Mouse (Mus musculus) heart, adult 2 months (tissue): ENCODE results near the gene Epb41l3. TPM values are rescaled to one million over a fixed set of nuclear protein-coding genes. Genes with fewer than 3 reads are reported as not detected.

Source experiments
- DNase-seq, 2 experiments: peaks; one replicate each; pipeline ENCODE4 v3.0.0; 2021
- H3K27ac ChIP-seq: fragments of 200-600 bp; 2 replicates; pipeline ENCODE4 v1.8.1; 2022
- H3K27me3 ChIP-seq: fragments of 200-500 bp; 2 replicates; pipeline ENCODE4 v1.6.1; 2012; ENCODE audit warnings: mild to moderate bottlenecking, low read length, inconsistent platforms, mixed read lengths; ENCODE audit not compliant: control insufficient read depth, insufficient read depth
- H3K36me3 ChIP-seq: fragments of 200-500 bp; 2 replicates; pipeline ENCODE4 v1.6.1; 2012; ENCODE audit warnings: low read length, inconsistent platforms; ENCODE audit not compliant: control insufficient read depth, insufficient read depth
- H3K4me1 ChIP-seq: fragments of 200-500 bp; 2 replicates; pipeline ENCODE4 v1.6.1; 2011; ENCODE audit warnings: low read length; ENCODE audit not compliant: control insufficient read depth, insufficient read depth
- H3K4me3 ChIP-seq: fragments of 200-600 bp; 2 replicates; pipeline ENCODE4 v1.8.1; 2022
- H3K79me2 ChIP-seq: fragments of 200-500 bp; replicated peaks from 2 replicates; pipeline ENCODE4 v1.6.1; 2012; ENCODE audit warnings: mild to moderate bottlenecking, inconsistent platforms, low read length, moderate library complexity, mixed read lengths; ENCODE audit not compliant: control insufficient read depth, insufficient read depth
- H3K9ac ChIP-seq: fragments of 200-500 bp; 2 replicates; pipeline ENCODE4 v1.6.1; 2012; ENCODE audit warnings: low read depth, mild to moderate bottlenecking, control low read depth, inconsistent platforms, low read length, mixed read lengths
- CTCF ChIP-seq: fragments of 200-600 bp; IDR thresholded peaks from 2 replicates; pipeline ENCODE4 v1.8.1; 2022; ENCODE audit warnings: antibody characterized with exemption, mild to moderate bottlenecking, moderate library complexity
- EP300 ChIP-seq: fragments of 200-500 bp; IDR thresholded peaks from 2 replicates; pipeline ENCODE4 v1.6.1; 2011; ENCODE audit warnings: low read depth, low read length, control low read depth; ENCODE audit not compliant: insufficient read depth
- POLR2A ChIP-seq: fragments of 200-500 bp; IDR thresholded peaks from 2 replicates; pipeline ENCODE4 v1.6.1; 2011; ENCODE audit warnings: mild to moderate bottlenecking, low read depth, low read length, control low read depth; ENCODE audit not compliant: insufficient read depth
- WGBS: fragments of 180-500 bp; shearing (Covaris S2); methylation state at CpG from one replicate; pipeline ENCODE4 v1.1.7; 2018; 5-methylcytosine and 5-hydroxymethylcytosine counted together
- intact Hi-C: fragments of 180-260 bp; cut with DNase I; formaldehyde crosslinking; loops from one replicate; pipeline ENCODE4 v1.15.1; 2025
- long read RNA-seq: library from polyadenylated mRNA; stranded (forward); transcript quantifications from one replicate; pipeline ENCODE4 v2.0.0, GENCODE M21; 2021
- polyA plus RNA-seq: library from polyadenylated mRNA; depleted of rRNA; stranded (reverse); fragments of >200 nt; gene quantifications from 2 replicates; pipeline ENCODE4 v1.2.3, GENCODE M21; 2012; rRNA removed
- total RNA-seq, 2 experiments: library from RNA; stranded (reverse); gene quantifications; 2 replicates each; pipeline ENCODE4 v1.2.3; 2021

The Epb41l3 gene
- 10 to 100 TPM; 13.5 TPM for total RNA-seq
- 3.0 and 6.4 TPM in 2 replicates for polyA plus RNA-seq
- long read RNA-seq, partial matches to known transcripts: 1 of 10 reads
- long read RNA-seq, other reads (novel, unspliced or antisense): 9 of 10 reads

DNA sequence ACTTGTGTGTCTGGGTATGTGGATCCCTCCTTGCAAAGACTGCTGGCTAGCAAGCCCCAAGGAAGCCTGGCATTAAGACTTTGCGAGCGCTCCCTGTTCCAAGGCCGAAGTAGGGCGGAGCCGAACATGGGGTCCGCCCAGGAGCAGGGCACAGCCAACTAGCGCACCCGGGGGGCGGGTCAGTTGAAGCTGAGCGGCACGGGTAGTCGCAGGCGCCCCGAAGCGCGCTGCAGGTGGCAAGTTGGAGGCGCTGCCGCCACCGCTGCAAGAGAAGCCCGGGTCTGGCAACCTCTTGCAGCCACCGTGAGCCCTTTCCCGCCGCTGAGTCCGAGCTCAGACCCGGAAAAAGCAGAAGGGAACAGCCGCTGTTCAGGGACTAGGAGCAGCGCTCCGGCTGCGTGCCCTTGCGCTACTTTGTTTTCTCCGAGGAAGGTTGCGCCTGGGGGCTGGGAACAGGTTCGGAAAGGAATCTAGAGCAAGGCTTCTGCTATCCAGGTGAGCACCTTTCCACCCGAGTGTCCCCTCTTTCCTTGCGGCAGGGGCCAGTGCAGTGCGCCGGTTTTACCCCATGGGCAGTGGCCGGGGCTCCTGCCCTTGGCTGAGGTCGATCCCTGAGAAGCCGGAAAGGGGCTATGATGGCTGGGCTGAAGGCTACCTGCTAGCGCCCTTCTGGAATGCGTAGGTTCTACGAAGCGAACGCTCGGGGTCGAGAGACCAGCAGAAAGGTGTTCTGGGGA is at the start of gene Epb41l3:
Gene Epb41l3, plus strand, starts transcription at position 183 of the 737 bp plus-strand sequence.
- Histone ChIP-seq H3K9ac (peak within 1 kb of the TSS; percentile 10; the same call in 1 of the 2 replicates), H3K4me3 (peak within 1 kb of the TSS; percentile 47), H3K4me1 (no peaks in the 10 kb centered on the region), H3K27me3 (peaks cover 2% of the 10 kb centered on the region; the same call in 1 of the 2 replicates), H3K27ac (no peak within 1 kb of the TSS), H3K36me3 (no peaks in the 10 kb centered on the region), H3K79me2 (no peaks in the 10 kb centered on the region)
- TF ChIP-seq EP300 (no peak), POLR2A (no peak), CTCF (no peak)
- peak; percentile 67 to 75 for DNase-seq
- intact Hi-C loops: no loop called here
- WGBS: under 1% methylated on average over 47 of the region's 47 CpGs

DNA sequence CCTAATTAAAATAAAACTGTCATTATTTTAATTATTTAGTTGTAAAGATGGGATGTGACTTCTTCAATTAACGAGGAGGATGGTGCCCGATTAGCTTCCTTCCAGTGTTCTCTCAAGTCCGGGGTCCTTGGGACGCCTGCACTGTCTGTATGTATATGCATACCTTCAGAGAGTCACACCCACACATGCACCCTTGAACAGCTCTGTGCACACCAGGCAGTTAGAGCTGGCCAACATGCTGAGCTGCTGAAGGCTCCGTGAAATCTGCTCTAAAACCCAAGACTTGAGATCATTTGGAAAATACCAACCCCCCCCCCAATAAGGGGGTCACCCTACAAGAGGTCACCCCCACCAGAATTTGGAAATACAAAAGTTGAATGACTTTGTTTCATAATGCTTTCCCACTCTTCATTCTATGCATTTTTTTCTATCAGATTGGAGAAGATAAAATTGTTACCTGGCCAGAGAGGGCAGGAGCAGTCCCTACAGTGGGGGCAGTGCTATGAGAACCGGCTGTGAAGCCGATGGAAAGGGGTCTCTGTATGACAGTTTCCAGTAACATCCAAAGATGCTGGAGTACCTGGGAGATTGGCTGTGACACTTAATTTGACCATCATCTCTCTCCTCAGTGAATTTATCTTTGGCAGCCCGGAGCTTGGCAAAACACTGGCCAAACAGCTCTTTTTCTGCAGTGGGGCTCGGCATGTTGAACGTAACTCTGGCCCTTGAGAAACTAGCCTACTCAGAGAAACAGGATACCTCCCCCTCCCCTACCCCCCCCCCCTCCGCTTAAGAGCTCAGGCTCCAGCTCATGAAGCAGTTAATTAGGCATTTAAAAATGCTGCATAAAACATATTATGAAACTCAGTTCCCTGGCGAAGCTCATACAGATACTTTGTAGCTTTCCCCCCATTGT is 36.5 kb upstream of the Epb41l3 start:
- 71% methylated on average over 12 of the region's 12 CpGs for WGBS
- Histone ChIP-seq H3K27ac (no peak overlapping the region), H3K4me3 (no peak overlapping the region), H3K4me1 (no peaks in the 10 kb centered on the region), H3K27me3 (no peaks in the 10 kb centered on the region), H3K79me2 (no peaks in the 10 kb centered on the region), H3K9ac (no peak overlapping the region), H3K36me3 (no peaks in the 10 kb centered on the region)
- no peak for TF ChIP-seq POLR2A
- TF ChIP-seq EP300: no peak
- TF ChIP-seq CTCF: no peak
- DNase-seq: no peak
- intact Hi-C loops: no loop called here

DNA sequence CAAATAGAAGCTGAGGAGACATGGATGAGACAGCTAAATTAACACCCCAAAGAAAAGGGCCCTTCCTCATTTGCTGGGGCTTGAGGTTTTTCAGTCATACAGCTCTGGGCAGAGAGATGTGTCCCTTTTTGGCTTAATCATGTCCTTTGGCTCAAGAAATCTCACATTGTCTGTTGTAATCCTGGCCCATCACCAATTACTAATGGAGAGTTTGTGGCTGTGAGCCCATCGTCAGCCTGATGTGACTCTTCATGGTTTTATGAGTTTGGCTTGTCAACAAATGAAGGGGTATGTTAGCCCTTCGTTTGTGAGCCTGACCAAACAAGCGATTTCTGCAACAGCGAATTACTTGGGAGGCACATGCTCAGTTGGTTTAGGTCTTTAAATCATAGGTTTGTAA is 34.0 kb upstream of the Epb41l3 start:
- Histone ChIP-seq H3K79me2 (no peaks in the 10 kb centered on the region), H3K36me3 (no peaks in the 10 kb centered on the region), H3K4me3 (no peak overlapping the region), H3K27ac (no peak overlapping the region), H3K4me1 (no peaks in the 10 kb centered on the region), H3K27me3 (no peaks in the 10 kb centered on the region), H3K9ac (no peak overlapping the region)
- intact Hi-C loops: no loop called here
- no peak for DNase-seq
- TF ChIP-seq POLR2A (no peak), CTCF (no peak), EP300 (no peak)
- 61% methylated on average over 4 of the region's 4 CpGs for WGBS

DNA sequence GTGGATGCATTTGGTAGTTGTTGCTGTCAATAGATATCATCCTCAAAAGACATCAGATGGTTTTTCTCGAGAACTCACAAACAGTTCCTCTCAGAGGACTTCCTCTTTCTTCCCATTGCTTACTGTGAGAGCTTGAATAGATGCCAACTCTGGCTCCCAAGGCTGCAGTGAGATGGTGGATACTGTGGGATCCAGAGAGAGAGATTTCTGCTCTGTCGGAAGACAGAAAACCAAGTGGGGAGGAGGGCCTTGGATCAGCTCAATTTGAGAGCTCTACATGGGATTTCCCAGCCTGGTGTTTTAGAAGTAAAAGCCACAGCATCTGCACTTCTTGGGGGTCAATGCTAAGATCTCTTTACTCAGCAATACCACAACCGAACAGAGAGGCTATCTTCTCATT is 26.7 kb upstream of the Epb41l3 start:
- intact Hi-C loops: no loop called here
- no peak for DNase-seq
- H3K79me2 ChIP-seq: no peaks in the 10 kb centered on the region
- no peak overlapping the region for H3K4me3 ChIP-seq
- no peak overlapping the region for H3K9ac ChIP-seq
- WGBS: 57% methylated on average over 3 of the region's 3 CpGs
- no peak overlapping the region for H3K27ac ChIP-seq
- H3K4me1 ChIP-seq: no peaks in the 10 kb centered on the region
- H3K27me3 ChIP-seq: no peaks in the 10 kb centered on the region
- TF ChIP-seq CTCF: no peak
- TF ChIP-seq POLR2A: no peak
- no peak for TF ChIP-seq EP300
- no peaks in the 10 kb centered on the region for H3K36me3 ChIP-seq

DNA sequence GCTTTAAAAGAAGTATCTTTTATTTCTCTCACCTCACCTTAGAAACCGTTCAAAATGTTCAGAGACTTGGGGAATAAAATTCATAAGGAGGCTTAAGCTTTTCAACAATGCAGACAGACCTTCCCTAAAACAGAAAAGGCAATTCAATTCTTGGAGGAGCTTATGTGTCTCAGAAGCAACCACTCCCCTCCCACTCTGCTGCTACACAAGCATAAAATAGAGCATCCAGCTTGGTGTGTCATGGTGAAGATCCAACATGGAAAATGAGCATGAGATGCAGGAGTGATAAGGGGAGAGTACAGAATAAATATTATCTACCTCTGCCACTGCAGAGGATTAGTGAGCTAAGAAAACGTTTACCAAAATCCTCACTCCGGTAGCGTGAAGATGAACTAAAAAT is 21.5 kb upstream of the Epb41l3 start:
- no peaks in the 10 kb centered on the region for H3K36me3 ChIP-seq
- no peaks in the 10 kb centered on the region for H3K79me2 ChIP-seq
- no peak overlapping the region for H3K9ac ChIP-seq
- TF ChIP-seq POLR2A (no peak), EP300 (no peak), CTCF (no peak)
- 72% methylated on average over 4 of the region's 4 CpGs for WGBS
- no peaks in the 10 kb centered on the region for H3K4me1 ChIP-seq
- intact Hi-C loops: no loop called here
- no peaks in the 10 kb centered on the region for H3K27me3 ChIP-seq
- no peak for DNase-seq
- no peak overlapping the region for H3K27ac ChIP-seq
- H3K4me3 ChIP-seq: no peak overlapping the region
